Mouse (Mus musculus): ENCODE measurements at regions not wholly inside any gene's neighbourhood (a gene's known extent, or its start where the extent isn't known, plus 50 kb on each side); places are given as distances from the start of the nearest gene placed in this dataset.

- no peak for TF ChIP-seq CTCF (IDR thresholded peaks at IDR 0.05; ENCODE audit: low read depth)
- no peak for TF ChIP-seq EP300 (IDR thresholded peaks at IDR 0.05; ENCODE audit: low read depth)
- no peaks in the 10 kb centered on the region for H3K9me3 ChIP-seq (ENCODE audit: low read length)
- ATAC-seq: no peak
- H3K36me3 ChIP-seq (replicated peaks; ENCODE audit: insufficient read depth, low read length): no peaks in the 10 kb centered on the region
- 47% methylated on average over 4 of the region's 4 CpGs for WGBS (ENCODE audit: insufficient replicate concordance)
- no peaks in the 10 kb centered on the region for H3K27me3 ChIP-seq (ENCODE audit: insufficient read depth, low read length)
- H3K27ac ChIP-seq (ENCODE audit: low read depth): no peak overlapping the region
- no peak overlapping the region for H3K4me3 ChIP-seq (ENCODE audit: low read depth, low read length)
- no peak overlapping the region for H3K9ac ChIP-seq (replicated peaks)
- no peaks in the 10 kb centered on the region for H3K4me1 ChIP-seq (ENCODE audit: insufficient read depth)
- H3K4me2 ChIP-seq (ENCODE audit: low read depth, low read length): no peak overlapping the region
- no peak for DNase-seq
These were observed 146.2 kb upstream of the Hhip start for GRCm38 (mm10) chr8:80203769-80204677.

GRCm38 (mm10) chr8:80197680-80198079, 139.9 kb upstream of the Hhip start:
- TF ChIP-seq EP300 (IDR thresholded peaks at IDR 0.05; ENCODE audit: low read depth) (no peak), CTCF (IDR thresholded peaks at IDR 0.05; ENCODE audit: low read depth) (no peak)
- no peak overlapping the region for H3K9ac ChIP-seq (replicated peaks)
- no peaks in the 10 kb centered on the region for H3K27me3 ChIP-seq (ENCODE audit: insufficient read depth, low read length)
- no peak overlapping the region for H3K4me3 ChIP-seq (ENCODE audit: low read depth, low read length)
- H3K27ac ChIP-seq (ENCODE audit: low read depth): no peak overlapping the region
- H3K9me3 ChIP-seq (ENCODE audit: low read length): no peaks in the 10 kb centered on the region
- ATAC-seq (no peak), DNase-seq (no peak)
- no peaks in the 10 kb centered on the region for H3K4me1 ChIP-seq (ENCODE audit: insufficient read depth)
- no peaks in the 10 kb centered on the region for H3K36me3 ChIP-seq (replicated peaks; ENCODE audit: insufficient read depth, low read length)
- no peak overlapping the region for H3K4me2 ChIP-seq (ENCODE audit: low read depth, low read length)
- WGBS (ENCODE audit: insufficient replicate concordance): 53% methylated on average over 4 of the region's 4 CpGs

DNA sequence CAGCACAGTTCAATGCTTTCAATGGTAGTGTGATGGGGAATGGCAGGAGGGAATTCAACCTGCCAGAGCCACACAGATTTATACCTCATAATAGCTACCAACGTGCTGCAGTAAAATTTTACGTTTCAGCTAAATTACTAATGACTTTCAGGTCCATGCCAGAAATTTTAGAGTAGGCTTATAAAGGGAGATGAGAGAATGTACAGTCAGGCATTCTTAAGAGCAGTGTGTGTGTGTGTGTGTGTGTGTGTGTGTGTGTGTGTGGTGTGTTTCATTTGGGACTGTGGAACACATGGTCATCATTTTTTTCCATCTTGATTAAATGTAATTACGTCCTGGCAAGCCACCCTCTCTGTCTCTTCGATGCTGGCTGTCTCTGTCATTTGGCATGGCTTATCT, 132.7 kb upstream of the Hhip start:
- Histone ChIP-seq H3K27me3 (ENCODE audit: insufficient read depth, low read length) (no peaks in the 10 kb centered on the region), H3K4me3 (ENCODE audit: low read depth, low read length) (no peak overlapping the region), H3K4me2 (ENCODE audit: low read depth, low read length) (no peak overlapping the region), H3K36me3 (replicated peaks; ENCODE audit: insufficient read depth, low read length) (no peaks in the 10 kb centered on the region), H3K27ac (ENCODE audit: low read depth) (no peak overlapping the region), H3K4me1 (ENCODE audit: insufficient read depth) (no peaks in the 10 kb centered on the region), H3K9me3 (ENCODE audit: low read length) (no peaks in the 10 kb centered on the region), H3K9ac (replicated peaks) (no peak overlapping the region)
- no peak for DNase-seq
- no peak for TF ChIP-seq EP300 (IDR thresholded peaks at IDR 0.05; ENCODE audit: low read depth)
- no peak for TF ChIP-seq CTCF (IDR thresholded peaks at IDR 0.05; ENCODE audit: low read depth)
- no peak for ATAC-seq
- WGBS (ENCODE audit: insufficient replicate concordance): 74% methylated on average over 4 of the region's 4 CpGs

GRCm38 (mm10) chr8:80189797-80190509, 132.1 kb upstream of the Hhip start:
- H3K36me3 ChIP-seq (replicated peaks; ENCODE audit: insufficient read depth, low read length): no peaks in the 10 kb centered on the region
- DNase-seq: no peak
- H3K9me3 ChIP-seq (ENCODE audit: low read length): no peaks in the 10 kb centered on the region
- ATAC-seq: no peak
- H3K4me1 ChIP-seq (ENCODE audit: insufficient read depth): no peaks in the 10 kb centered on the region
- H3K27me3 ChIP-seq (ENCODE audit: insufficient read depth, low read length): no peaks in the 10 kb centered on the region
- no peak for TF ChIP-seq EP300 (IDR thresholded peaks at IDR 0.05; ENCODE audit: low read depth)
- no peak for TF ChIP-seq CTCF (IDR thresholded peaks at IDR 0.05; ENCODE audit: low read depth)
- no peak overlapping the region for H3K27ac ChIP-seq (ENCODE audit: low read depth)
- no peak overlapping the region for H3K9ac ChIP-seq (replicated peaks)
- no peak overlapping the region for H3K4me2 ChIP-seq (ENCODE audit: low read depth, low read length)
- 80% methylated on average over 10 of the region's 10 CpGs for WGBS (ENCODE audit: insufficient replicate concordance)
- H3K4me3 ChIP-seq (ENCODE audit: low read depth, low read length): no peak overlapping the region

GRCm38 (mm10) chr8:80185286-80185685, 127.5 kb upstream of the Hhip start:
- Histone ChIP-seq H3K27ac (ENCODE audit: low read depth) (no peak overlapping the region), H3K9ac (replicated peaks) (no peak overlapping the region), H3K4me1 (ENCODE audit: insufficient read depth) (no peaks in the 10 kb centered on the region), H3K4me3 (ENCODE audit: low read depth, low read length) (no peak overlapping the region), H3K9me3 (ENCODE audit: low read length) (no peaks in the 10 kb centered on the region), H3K4me2 (ENCODE audit: low read depth, low read length) (no peak overlapping the region), H3K27me3 (ENCODE audit: insufficient read depth, low read length) (no peaks in the 10 kb centered on the region), H3K36me3 (replicated peaks; ENCODE audit: insufficient read depth, low read length) (no peaks in the 10 kb centered on the region)
- DNase-seq (no peak), ATAC-seq (no peak)
- TF ChIP-seq CTCF (IDR thresholded peaks at IDR 0.05; ENCODE audit: low read depth) (no peak), EP300 (IDR thresholded peaks at IDR 0.05; ENCODE audit: low read depth) (no peak)
- 24% methylated on average over 4 of the region's 4 CpGs for WGBS (ENCODE audit: insufficient replicate concordance)

- H3K9me3 ChIP-seq (ENCODE audit: low read length): no peaks in the 10 kb centered on the region
- TF ChIP-seq EP300 (IDR thresholded peaks at IDR 0.05; ENCODE audit: low read depth): no peak
- no peaks in the 10 kb centered on the region for H3K36me3 ChIP-seq (replicated peaks; ENCODE audit: insufficient read depth, low read length)
- no peak overlapping the region for H3K27ac ChIP-seq (ENCODE audit: low read depth)
- no peak overlapping the region for H3K9ac ChIP-seq (replicated peaks)
- no peak overlapping the region for H3K4me2 ChIP-seq (ENCODE audit: low read depth, low read length)
- DNase-seq (no peak), ATAC-seq (no peak)
- H3K27me3 ChIP-seq (ENCODE audit: insufficient read depth, low read length): no peaks in the 10 kb centered on the region
- 70% methylated on average over 9 of the region's 9 CpGs for WGBS (ENCODE audit: insufficient replicate concordance)
- no peaks in the 10 kb centered on the region for H3K4me1 ChIP-seq (ENCODE audit: insufficient read depth)
- no peak overlapping the region for H3K4me3 ChIP-seq (ENCODE audit: low read depth, low read length)
These were observed 110.9 kb upstream of the Hhip start for GRCm38 (mm10) chr8:80168688-80169087.

Measured in liver, postnatal 0 days (tissue).